Mouse (Mus musculus): ENCODE results near the gene Inhba.

Gene Inhba

GRCm38 (mm10) chr13:16011372-16012242 is at the start of gene Inhba:
Gene Inhba, plus strand, starts transcription at chr13:16011851.
- peak; percentile 66 for DNase-seq

- DNase-seq = no peak
These were observed 35.1 kb upstream of the Inhba start for GRCm38 (mm10) chr13:15976584-15976983.

GRCm38 (mm10) chr13:15979551-15979950 is 32.1 kb upstream of the Inhba start:
- no peak for DNase-seq

- no peak for DNase-seq
These were observed 29.6 kb upstream of the Inhba start for GRCm38 (mm10) chr13:15982041-15982440.

GRCm38 (mm10) chr13:15985761-15986160 is 25.9 kb upstream of the Inhba start:
- peak; percentile 28 for DNase-seq

GRCm38 (mm10) chr13:15986172-15986571 is 25.5 kb upstream of the Inhba start:
- DNase-seq = no peak

GRCm38 (mm10) chr13:15995314-15995713 is 16.3 kb upstream of the Inhba start:
- DNase-seq = no peak

- peak; percentile 64 for DNase-seq
These were observed 6.1 kb upstream of the Inhba start for GRCm38 (mm10) chr13:16005517-16005916.

- DNase-seq = no peak
These were observed 3.9 kb upstream of the Inhba start for GRCm38 (mm10) chr13:16007748-16008147.

GRCm38 (mm10) chr13:16008348-16008747 is 3.3 kb upstream of the Inhba start:
- no peak for DNase-seq

- no peak for DNase-seq
These were observed 1.7 kb upstream of the Inhba start for GRCm38 (mm10) chr13:16009766-16010465.

- no peak for DNase-seq
These were observed 1.1 kb upstream of the Inhba start for GRCm38 (mm10) chr13:16010586-16010985.

GRCm38 (mm10) chr13:16012243-16012887 is 714 bp downstream of the Inhba start:
- DNase-seq = peak; percentile 78

- no peak for DNase-seq
These were observed 2.5 kb downstream of the Inhba start for GRCm38 (mm10) chr13:16014166-16014565.

GRCm38 (mm10) chr13:16016506-16016905 is 4.9 kb downstream of the Inhba start:
- peak; percentile 52 for DNase-seq

GRCm38 (mm10) chr13:16017338-16017737 is 5.7 kb downstream of the Inhba start:
- DNase-seq = peak; percentile 51

GRCm38 (mm10) chr13:16017777-16018176 is 6.1 kb downstream of the Inhba start:
- DNase-seq = no peak

GRCm38 (mm10) chr13:16018807-16019510 is 7.3 kb downstream of the Inhba start:
- no peak for DNase-seq

GRCm38 (mm10) chr13:16020659-16021058 is 9.0 kb downstream of the Inhba start:
- DNase-seq = peak; percentile 73

- no peak for DNase-seq
These were observed 9.5 kb downstream of the Inhba start for GRCm38 (mm10) chr13:16021181-16021580.

- no peak for DNase-seq
These were observed 10.2 kb downstream of the Inhba start for GRCm38 (mm10) chr13:16021849-16022248.

- no peak for DNase-seq
These were observed 10.9 kb downstream of the Inhba start for GRCm38 (mm10) chr13:16022536-16022935.
